Mouse (Mus musculus) thymus, postnatal 36 days (tissue): ENCODE results near the gene Olfr248.
"Not testable (repeated sequence)": the region's sequence is repeated elsewhere in the genome, so short reads cannot be mapped to it uniquely, and the experiment has no call there.

Source experiments
- DNase-seq, 2 experiments: peaks; one replicate each; pipeline ENCODE4 v3.0.0; 2022; ENCODE audit warnings: mixed read lengths in 2 of 2

Olfr248 gene

DNA sequence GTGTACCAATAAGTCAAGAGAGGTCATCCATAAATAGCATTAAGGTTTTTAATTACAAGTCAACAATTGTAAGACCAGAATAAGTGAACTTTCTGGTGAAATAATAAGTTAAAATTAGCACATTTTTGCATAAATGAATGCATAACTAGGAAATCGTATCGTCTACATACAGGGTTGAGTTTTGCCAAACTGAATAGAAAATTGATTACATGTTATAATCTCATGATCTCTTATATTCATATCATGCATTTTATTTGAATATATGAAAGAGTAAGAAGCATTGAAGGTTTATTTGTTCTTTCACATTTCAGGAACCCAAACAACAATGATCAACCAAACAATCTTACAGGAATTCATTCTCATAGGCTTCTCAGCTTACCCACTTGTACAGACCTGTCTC lies at the start of gene Olfr248:
Gene Olfr248 (plus strand): TSS at position 301 of the 400 bp plus-strand sequence.
- no peak for DNase-seq

DNA sequence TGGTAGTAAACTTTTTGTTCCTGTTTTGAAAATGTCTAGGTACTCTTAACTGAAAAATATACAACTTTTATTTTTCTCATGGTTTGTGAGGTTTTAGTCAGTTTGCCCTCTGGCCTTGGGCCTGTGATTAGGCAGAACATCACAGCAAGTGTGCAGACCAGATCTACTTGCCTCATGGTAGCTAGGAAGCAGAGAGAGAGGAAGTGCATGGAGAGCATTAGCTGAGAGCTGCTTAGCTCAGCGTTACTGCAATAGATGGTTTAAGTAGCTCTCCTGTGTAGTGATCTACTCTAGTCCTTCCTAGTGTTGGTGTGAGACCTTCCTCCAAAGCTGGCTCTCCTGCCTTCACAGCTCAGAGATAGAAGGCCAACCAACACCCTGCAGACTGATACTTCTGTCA lies 37.2 kb upstream of the Olfr248 start:
- DNase-seq = not testable (repeated sequence)

DNA sequence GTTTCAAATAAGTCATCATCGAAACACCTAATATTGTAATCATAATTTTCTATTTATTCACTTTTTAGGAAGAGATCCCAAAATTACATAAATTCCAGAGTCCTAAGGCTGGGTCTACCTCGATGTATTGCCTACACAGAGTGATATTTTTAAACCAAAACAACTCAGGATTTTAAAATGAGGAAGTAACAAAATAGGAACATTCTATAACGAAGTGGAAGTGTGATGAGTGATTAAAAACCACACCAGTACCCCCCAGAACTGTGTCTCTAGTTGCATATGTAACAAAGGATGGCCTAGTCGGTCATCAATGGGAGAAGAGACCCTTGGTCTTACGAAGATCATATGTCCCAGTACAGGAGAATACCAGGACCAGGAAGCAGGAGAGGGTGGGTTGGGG lies 36.2 kb upstream of the Olfr248 start:
- no peak for DNase-seq

DNA sequence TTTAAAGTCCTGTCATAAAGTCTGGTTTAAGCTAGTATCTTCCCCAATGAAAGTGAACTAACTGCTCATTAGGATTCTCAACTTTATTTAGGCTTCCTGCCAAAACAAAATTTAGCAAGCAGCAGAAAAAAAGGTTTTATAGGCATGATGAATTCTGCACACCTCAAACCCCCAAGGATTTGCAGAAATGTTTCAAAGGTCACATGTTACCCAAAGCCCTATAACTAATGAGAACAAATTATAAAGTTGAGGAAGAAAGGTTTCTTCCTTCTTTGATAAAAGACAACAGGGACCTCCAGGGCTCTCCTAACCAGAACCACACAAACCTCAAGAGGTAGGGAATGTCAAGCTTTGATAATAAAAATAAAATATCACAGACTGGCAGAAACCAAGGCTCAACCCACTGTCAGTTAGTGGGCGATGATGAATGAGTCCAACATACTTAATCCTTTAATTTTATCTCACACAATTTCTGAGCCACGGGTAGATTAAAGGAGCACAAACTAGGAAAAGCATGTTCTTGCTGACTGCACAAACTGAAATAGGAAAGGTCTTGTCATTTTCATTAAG lies 25.9 kb upstream of the Olfr248 start, which contains the start of gene Olfr417:
Gene Olfr417 (plus strand): TSS at position 241 of the 570 bp plus-strand sequence.
- DNase-seq = no peak

DNA sequence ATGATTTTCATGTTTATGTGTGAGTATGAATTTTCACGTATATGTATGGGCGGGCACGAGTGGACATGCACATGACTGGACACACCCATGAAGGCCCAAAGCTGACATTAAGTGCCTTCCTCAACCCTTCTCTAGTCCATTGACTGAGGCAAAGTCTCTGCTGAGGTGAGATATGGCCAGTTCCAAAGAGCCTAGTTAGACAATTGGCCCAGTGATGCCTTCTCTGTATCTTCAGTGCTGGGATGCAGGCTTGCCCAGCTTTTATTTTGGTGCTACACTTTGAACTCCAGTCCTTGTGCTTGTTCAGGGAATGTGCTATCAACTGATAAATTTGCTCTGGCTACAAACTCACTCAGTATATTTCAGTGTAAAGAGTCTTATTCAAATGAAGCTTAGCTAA lies 17.0 kb upstream of the Olfr248 start:
- no peak for DNase-seq

DNA sequence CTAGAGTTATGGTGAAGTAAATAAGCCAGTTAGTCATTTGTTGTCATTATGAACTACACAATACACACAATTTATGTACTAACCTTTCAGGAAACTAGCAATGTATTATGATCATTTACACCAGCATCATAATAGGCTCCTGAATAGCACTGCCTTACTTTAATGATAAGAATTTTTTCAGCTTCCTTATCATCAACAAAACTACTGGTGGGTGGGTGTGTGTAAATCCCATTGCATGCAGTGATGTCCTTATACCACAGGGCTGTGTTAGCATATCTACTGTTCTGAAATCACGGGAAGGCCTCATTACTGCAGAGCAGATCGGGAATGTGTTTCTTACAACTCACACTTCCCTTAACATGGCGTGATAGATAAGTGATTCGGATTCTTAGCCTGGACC lies 32.1 kb downstream of the Olfr248 start:
- no peak for DNase-seq

DNA sequence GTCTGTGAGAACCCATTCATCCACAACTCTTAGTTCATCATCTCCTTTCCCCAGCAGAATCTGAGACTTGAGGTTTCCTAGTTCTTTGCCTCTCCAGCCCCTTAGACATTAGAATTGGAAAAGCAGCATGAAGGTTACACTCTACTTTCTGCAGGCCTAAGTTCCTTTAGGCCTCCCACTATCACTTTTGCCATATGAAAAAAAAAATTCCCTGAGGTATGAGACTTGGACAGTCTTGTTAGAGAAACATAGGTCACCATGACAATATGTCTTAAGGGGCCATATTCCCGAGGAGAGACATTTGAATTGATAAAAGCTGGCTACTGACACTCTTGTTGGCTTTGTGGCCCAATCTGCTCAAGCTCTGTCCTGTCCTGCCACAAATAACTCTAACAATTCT lies 32.9 kb downstream of the Olfr248 start, which contains the start of gene Olfr414:
Gene Olfr414 (plus strand): TSS at position 301 of the 400 bp plus-strand sequence.
- DNase-seq = no peak

DNA sequence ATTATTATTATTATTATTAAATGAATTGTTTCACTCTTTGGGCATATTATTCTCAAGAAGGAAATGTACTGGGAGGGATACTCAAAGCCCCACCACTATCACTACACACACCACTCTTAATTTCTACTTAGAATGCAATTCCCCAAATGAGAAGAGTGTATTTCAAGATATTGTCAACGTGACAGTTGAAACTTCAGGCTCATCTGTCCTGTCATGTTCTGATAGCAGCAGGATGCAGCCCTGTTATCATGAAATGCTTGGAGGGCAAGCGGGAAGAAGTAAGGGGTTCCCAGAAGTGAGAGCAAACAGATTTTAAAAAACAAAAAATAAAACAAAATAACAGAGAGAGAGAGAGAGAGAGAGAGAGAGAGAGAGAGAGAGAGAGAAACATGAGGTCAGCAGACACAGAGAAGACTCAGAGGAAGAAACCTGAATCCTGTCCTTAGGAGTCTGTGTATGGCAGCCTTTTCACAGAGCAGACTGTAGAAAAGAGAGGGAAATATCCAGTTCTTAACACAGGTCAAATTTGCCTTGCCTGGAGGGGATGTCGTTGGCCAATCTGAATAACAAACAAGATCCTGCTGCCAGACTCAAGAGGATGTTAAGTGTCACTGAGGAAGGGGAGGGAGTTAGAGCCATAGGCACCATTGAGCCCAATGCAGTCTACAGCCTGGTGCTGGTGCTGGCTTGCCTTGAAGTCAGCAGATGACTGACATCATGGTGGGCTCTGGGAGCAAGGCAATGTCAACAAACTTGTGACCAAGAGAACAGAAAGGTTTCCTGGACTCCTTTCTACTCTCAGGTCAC lies 35.5 kb downstream of the Olfr248 start:
- no peak for DNase-seq

DNA sequence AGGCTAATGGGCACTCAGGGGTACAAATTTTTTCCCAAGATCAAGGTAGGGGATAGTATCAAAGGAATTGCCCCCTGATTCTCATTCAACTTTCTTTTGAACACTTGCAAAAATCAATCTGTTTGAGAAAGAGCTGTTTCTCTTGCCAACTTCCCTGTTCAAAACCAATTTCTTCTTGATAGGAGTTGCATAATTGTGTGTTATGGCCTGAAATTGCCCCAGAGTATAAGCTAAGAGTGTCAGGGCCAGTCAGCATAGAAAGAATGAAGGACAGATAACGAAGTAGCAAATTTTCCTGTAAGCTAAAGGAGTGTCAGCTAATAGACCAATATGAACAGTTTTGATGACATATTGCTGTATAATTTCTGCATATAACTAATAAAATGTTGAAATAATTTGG lies 36.6 kb downstream of the Olfr248 start:
- DNase-seq = no peak

DNA sequence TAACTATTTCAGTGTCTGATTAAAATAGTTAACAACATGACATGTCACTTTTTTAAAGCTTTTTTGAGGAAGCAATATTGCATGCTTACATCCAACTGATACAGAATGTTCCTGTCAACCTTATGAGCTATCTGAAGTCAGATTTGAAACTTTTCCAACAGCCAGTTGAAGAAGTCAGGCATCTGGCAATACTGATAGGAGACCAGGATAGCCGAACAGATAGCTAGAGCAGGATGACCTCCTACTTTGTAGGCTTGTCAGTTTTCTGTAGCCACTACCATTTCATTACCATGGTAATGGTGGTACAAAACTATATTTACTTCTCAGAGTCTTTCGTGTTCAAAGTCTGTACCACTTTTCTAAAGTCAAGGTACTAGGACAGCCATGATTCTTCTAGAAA lies 37.6 kb downstream of the Olfr248 start:
- DNase-seq = no peak

DNA sequence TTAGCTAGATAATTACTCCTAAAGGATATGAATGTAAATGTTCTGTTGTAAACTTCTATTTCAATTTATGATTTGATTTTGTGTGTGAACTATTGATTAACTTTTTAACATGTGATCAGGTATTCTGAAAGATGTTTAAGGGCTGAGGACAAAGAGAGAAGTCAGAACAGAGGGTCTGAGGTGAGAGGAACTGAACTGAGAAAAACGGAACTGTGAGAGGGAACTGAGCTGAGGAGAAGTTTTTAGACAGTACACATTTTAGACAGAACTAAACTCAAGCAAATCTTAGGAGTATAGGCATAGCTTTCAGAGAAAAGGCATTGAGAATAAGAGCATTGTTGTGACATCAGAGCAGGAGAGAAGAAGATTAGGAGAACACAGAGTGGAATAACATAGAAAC lies 43.3 kb downstream of the Olfr248 start:
- no peak for DNase-seq
